Mouse (Mus musculus) forebrain, embryonic 16.5 days (tissue): ENCODE measurements around the gene St8sia1. TPM values are rescaled to one million over a fixed set of nuclear protein-coding genes. Genes with fewer than 3 reads are reported as not detected.

Experiments used
- ATAC-seq: fragments of 200-750 bp; cut with Nextera tagmentation; 2 replicates; pipeline ENCODE4 v1.8.0; 2017; ENCODE audit warnings: mild to moderate bottlenecking, moderate library complexity
- H3K27ac ChIP-seq: fragments of 300-500 bp; sonication (generic); 2 replicates; pipeline ENCODE4 v1.5.1; 2014; ENCODE audit warnings: low read length, control low read depth
- H3K27me3 ChIP-seq: fragments of 300-500 bp; sonication (generic); replicated peaks from 2 replicates; pipeline ENCODE4 v1.6.1; 2014; ENCODE audit warnings: low read length; ENCODE audit not compliant: control insufficient read depth, insufficient read depth
- H3K36me3 ChIP-seq: fragments of 300-500 bp; sonication (generic); 2 replicates; pipeline ENCODE4 v1.6.1; 2014; ENCODE audit not compliant: control insufficient read depth, insufficient read depth
- H3K4me1 ChIP-seq: fragments of 300-500 bp; sonication (generic); replicated peaks from 2 replicates; pipeline ENCODE4 v1.6.1; 2014; ENCODE audit warnings: low read length; ENCODE audit not compliant: control insufficient read depth, insufficient read depth
- H3K4me2 ChIP-seq: fragments of 300-500 bp; sonication (generic); 2 replicates; pipeline ENCODE4 v1.6.1; 2014; ENCODE audit warnings: mild to moderate bottlenecking, low read length, control low read depth
- H3K4me3 ChIP-seq: fragments of 300-500 bp; sonication (generic); replicated peaks from 2 replicates; pipeline ENCODE4 v1.5.1; 2014; ENCODE audit warnings: mild to moderate bottlenecking, low read length, control low read depth
- H3K9ac ChIP-seq: fragments of 300-500 bp; sonication (generic); replicated peaks from 2 replicates; pipeline ENCODE4 v1.6.1; 2014; ENCODE audit warnings: low read depth, low read length, control low read depth
- H3K9me3 ChIP-seq: fragments of 300-500 bp; sonication (generic); 2 replicates; pipeline ENCODE4 v1.6.1; 2016; ENCODE audit warnings: low read length; ENCODE audit not compliant: control insufficient read depth
- WGBS: fragments of 180-500 bp; shearing (Covaris S2); extraction: QIAGEN DNeasy Blood & Tissue Kit; methylation state at CpG from one replicate; pipeline ENCODE4 v1.1.7; 2014; 5-methylcytosine and 5-hydroxymethylcytosine counted together
- polyA plus RNA-seq: library from polyadenylated mRNA; unstranded; fragments of >200 nt; fragmentation: Nextera tagmentation; extraction: Ambion mirVana; gene quantifications from 2 replicates; pipeline ENCODE4 v1.2.1, GENCODE M21; 2015

Gene St8sia1
- polyA plus RNA-seq, 1 experiment from 2014 or later: 6.4 TPM

DNA sequence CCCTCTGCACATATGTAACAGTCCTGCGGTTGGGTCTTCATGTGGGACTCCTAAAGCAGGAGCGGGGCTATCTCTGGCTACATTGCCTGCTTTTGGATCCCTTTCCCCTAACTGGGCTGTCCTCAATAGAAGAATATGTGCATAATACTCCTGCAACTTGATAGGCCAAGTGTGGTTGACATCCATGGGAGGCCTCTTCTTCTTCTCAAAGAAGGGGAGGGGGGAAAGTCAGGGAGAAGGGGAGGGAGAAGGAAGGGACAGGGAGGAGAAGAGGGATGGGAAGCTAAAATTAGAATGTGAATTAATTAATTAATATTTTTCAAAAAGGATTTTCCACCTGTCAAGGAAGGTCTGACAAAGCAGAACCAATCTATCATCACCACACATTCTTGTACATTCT lies 97.2 kb downstream of the St8sia1 start:
- Histone ChIP-seq H3K36me3 (no peaks in the 10 kb centered on the region), H3K4me1 (peaks cover 10% of the 10 kb centered on the region), H3K4me3 (no peak overlapping the region), H3K9me3 (no peaks in the 10 kb centered on the region), H3K4me2 (no peak overlapping the region), H3K27ac (peak overlapping the region; percentile 82), H3K9ac (no peak overlapping the region), H3K27me3 (no peaks in the 10 kb centered on the region)
- WGBS: 100% methylated on average over 2 of the region's 2 CpGs
- peak; percentile 23 for ATAC-seq

DNA sequence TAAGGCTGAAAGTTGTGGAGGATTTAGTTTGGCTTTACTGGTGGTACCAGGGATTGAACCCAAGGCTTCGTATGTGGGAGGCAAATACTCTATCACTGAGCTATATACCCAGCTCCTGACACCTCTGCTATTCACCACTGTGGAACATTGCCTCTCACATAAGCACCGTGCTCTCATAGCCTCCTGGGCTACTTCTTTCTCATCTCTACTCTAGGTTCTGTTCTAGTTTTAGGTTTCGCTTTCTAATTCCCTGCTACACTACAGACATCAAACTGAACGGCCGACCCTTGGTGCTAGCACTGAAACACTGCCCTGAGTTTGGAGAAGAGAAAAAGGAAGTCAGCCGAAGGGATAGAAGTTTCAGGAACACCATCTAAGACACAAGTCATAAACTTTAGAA lies 99.1 kb downstream of the St8sia1 start:
- ATAC-seq: no peak
- 93% methylated on average over 6 of the region's 6 CpGs for WGBS
- no peaks in the 10 kb centered on the region for H3K27me3 ChIP-seq
- no peak overlapping the region for H3K4me2 ChIP-seq
- H3K4me3 ChIP-seq: no peak overlapping the region
- no peaks in the 10 kb centered on the region for H3K9me3 ChIP-seq
- H3K4me1 ChIP-seq: peaks cover 10% of the 10 kb centered on the region
- H3K9ac ChIP-seq: no peak overlapping the region
- H3K36me3 ChIP-seq: no peaks in the 10 kb centered on the region
- no peak overlapping the region for H3K27ac ChIP-seq

DNA sequence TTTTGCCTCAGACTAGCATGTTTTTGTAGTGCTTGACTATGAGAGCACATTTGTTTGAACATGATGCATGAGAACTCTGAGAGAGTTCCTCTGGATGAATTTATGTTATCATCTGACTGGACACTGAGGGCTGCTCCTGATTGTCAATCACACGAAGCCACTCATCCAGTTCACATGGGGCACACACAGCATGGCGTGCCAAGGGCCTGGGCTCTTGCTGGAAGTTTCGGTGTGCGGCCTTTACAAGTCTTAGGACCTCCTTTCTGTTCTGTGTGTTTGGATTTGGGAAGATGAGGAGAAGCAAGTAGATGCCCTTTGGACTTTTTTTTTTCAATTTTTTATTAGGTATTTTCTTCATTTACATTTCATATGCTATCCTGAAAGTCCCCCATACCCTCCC lies 100.4 kb downstream of the St8sia1 start:
- 93% methylated on average over 4 of the region's 4 CpGs for WGBS

DNA sequence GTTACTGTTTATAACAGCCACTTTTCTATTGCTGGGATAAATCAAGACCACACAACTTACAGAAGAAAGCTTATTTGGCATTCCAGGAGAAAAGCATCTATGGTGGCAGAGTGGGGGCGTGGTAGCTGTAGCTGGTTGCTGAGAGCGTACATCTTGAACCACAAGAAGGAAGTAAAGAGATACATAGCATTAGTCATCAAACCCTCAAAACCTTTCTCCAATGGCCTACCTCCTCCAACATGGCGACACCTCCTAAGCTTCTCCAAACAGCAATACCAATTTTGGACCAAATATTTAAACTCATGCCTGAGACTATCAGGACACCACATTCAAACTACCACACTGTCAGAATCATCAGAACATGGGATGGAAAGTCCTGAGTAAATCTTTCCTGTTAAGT lies 102.0 kb downstream of the St8sia1 start:
- Histone ChIP-seq H3K4me2 (no peak overlapping the region), H3K27me3 (no peaks in the 10 kb centered on the region)
- no peak for ATAC-seq

More for the DNA sequence above, 100.4 kb downstream of the St8sia1 start:
- H3K27ac ChIP-seq: no peak overlapping the region
- no peak overlapping the region for H3K4me2 ChIP-seq
- H3K27me3 ChIP-seq: no peaks in the 10 kb centered on the region
- no peaks in the 10 kb centered on the region for H3K36me3 ChIP-seq
- ATAC-seq: no peak
- no peaks in the 10 kb centered on the region for H3K9me3 ChIP-seq
- peaks cover 10% of the 10 kb centered on the region for H3K4me1 ChIP-seq
- H3K9ac ChIP-seq: no peak overlapping the region
- H3K4me3 ChIP-seq: no peak overlapping the region

DNA sequence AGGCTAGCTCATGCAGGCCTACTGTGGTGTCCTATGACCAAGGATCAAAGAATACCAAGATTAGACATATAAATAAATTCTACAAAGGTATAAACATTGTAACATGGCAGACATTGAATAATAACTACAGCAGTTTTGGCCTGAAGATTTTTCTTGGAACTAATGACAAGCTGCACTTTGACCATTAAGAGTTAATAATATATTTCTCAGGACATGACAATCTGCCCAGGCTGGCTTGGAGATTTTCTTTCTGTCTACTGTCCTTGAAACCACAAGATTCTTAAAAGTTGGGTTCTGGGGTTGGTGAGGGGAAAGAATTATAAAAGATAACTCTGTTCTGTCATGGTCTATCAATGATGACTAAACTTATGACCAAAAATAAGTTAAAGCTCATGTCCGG lies 103.9 kb downstream of the St8sia1 start:
- ATAC-seq: no peak
- Histone ChIP-seq H3K4me1 (no peaks in the 10 kb centered on the region), H3K36me3 (no peaks in the 10 kb centered on the region), H3K27ac (no peak overlapping the region), H3K9me3 (no peaks in the 10 kb centered on the region), H3K4me3 (no peak overlapping the region), H3K9ac (no peak overlapping the region), H3K27me3 (no peaks in the 10 kb centered on the region), H3K4me2 (no peak overlapping the region)
- WGBS: 100% methylated on average over 1 of the region's 1 CpGs

More for the DNA sequence above, 102.0 kb downstream of the St8sia1 start:
- H3K9ac ChIP-seq: no peak overlapping the region
- WGBS: 94% methylated on average over 3 of the region's 3 CpGs
- no peaks in the 10 kb centered on the region for H3K36me3 ChIP-seq
- H3K27ac ChIP-seq: no peak overlapping the region
- no peaks in the 10 kb centered on the region for H3K9me3 ChIP-seq
- peaks cover 2% of the 10 kb centered on the region for H3K4me1 ChIP-seq
- no peak overlapping the region for H3K4me3 ChIP-seq

DNA sequence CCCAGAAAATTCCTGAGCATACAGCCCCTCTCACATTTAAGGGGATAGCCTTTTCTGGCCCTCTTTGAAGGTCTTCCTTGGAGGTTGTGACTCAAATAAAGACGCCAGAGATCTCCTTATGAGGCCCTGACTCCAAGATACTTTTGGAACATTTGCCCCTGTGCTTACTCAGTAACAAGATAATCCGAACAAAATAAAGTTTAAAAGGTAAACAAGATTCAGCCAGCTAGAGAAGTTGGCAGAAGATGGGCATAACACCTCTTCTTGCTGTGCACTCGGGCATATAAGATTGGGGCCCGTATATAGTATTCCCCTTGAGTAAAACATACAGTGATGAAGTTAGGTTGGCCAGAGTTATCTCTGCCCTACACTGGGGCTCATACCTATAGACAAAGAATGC lies 104.3 kb downstream of the St8sia1 start:
- no peak for ATAC-seq
- WGBS: 87% methylated on average over 4 of the region's 4 CpGs
- Histone ChIP-seq H3K27ac (no peak overlapping the region), H3K4me1 (no peaks in the 10 kb centered on the region), H3K9me3 (no peaks in the 10 kb centered on the region), H3K9ac (no peak overlapping the region), H3K4me3 (no peak overlapping the region), H3K4me2 (no peak overlapping the region), H3K27me3 (no peaks in the 10 kb centered on the region), H3K36me3 (no peaks in the 10 kb centered on the region)

DNA sequence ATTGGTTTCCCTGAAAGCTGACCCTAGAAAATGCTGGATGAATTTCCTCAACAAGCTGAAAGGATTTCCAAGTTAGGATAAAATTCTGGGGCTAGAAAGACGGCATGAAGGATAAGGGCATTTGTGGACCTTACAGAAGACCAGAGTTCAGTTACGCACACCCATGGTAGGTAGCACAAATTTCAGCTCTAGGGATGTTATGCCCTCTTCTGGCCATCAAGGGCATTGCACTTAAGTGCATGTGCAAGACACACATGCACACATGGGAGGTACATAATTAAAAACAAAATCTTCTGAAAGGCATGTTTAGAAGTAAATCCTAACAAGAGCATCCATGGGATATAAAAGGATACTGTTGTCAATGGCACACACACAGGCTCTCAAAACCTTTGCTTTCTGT lies 105.3 kb downstream of the St8sia1 start:
- WGBS: 94% methylated on average over 2 of the region's 2 CpGs
- Histone ChIP-seq H3K9ac (no peak overlapping the region), H3K27ac (no peak overlapping the region), H3K27me3 (no peaks in the 10 kb centered on the region), H3K4me2 (no peak overlapping the region), H3K4me1 (no peaks in the 10 kb centered on the region), H3K9me3 (no peaks in the 10 kb centered on the region), H3K4me3 (no peak overlapping the region), H3K36me3 (no peaks in the 10 kb centered on the region)
- no peak for ATAC-seq

DNA sequence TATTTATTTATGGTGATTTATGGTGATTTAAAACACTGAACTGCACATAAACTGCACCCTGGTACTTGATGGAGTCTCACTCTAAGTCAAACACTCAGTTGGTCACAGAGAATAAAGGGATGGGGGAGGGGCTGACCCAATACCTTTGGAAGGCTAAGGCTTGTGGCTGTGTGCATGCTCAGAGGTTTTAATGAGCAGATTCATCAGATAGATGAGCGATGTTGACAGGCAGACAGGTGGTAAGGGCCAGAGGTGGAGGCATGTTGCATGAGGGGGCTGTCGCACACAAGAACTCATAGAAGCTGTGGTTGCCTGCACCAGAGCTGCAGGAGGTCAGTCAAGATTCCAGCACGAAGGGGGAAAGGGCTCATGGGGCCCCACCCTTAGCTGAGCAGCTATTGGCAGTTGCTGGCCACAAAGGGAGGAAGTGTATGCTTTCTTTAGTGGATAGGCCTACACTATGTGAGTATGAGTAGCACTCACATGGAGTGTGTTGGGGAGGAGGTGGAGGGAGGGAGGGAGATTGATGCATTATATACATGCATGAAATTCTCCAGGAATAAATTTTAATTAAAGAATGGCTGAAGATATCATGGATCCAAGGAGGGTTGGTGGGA lies 107.9 kb downstream of the St8sia1 start:
- no peak overlapping the region for H3K4me2 ChIP-seq
- ATAC-seq: peak; percentile 34; the same call in 1 of the 2 replicates
- H3K4me3 ChIP-seq: no peak overlapping the region
- no peak overlapping the region for H3K27ac ChIP-seq
- H3K9ac ChIP-seq: no peak overlapping the region
- no peaks in the 10 kb centered on the region for H3K4me1 ChIP-seq
- no peaks in the 10 kb centered on the region for H3K36me3 ChIP-seq
- H3K27me3 ChIP-seq: no peaks in the 10 kb centered on the region
- 69% methylated on average over 3 of the region's 3 CpGs for WGBS
- H3K9me3 ChIP-seq: no peaks in the 10 kb centered on the region

DNA sequence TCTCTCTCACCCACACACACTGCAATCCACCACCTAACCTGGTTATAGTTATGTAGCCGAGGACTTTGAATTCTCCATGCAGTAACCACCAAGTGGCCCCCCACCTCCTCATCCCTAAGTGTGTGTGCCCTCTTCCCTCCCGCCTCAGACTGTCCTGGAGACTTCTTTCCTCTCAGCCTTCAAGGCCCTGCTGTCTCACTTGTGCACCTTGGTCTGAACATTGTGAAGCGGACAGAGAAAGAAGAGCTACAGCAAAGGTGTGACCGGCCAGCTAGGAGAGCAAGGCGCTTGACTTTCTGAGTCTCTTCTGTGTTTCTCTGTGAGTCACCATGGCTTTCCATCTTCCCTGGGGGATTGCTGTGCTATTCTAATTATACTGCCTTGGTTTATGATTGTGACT lies 108.5 kb downstream of the St8sia1 start:
- no peaks in the 10 kb centered on the region for H3K4me1 ChIP-seq
- H3K9me3 ChIP-seq: no peaks in the 10 kb centered on the region
- 83% methylated on average over 5 of the region's 5 CpGs for WGBS
- H3K9ac ChIP-seq: no peak overlapping the region
- no peak overlapping the region for H3K4me2 ChIP-seq
- H3K36me3 ChIP-seq: no peaks in the 10 kb centered on the region
- no peaks in the 10 kb centered on the region for H3K27me3 ChIP-seq
- ATAC-seq: peak; percentile 15; the same call in 1 of the 2 replicates
- H3K27ac ChIP-seq: no peak overlapping the region
- H3K4me3 ChIP-seq: no peak overlapping the region
